Mouse (Mus musculus): ENCODE measurements around the gene Efcab11. TPM values are rescaled to one million over a fixed set of nuclear protein-coding genes. Genes with fewer than 3 reads are reported as not detected.

Efcab11 gene
- total and polyA plus RNA-seq, 3 experiments, result 0.06 to 0.13 TPM; not detected in 1

GRCm38 (mm10) chr12:99741631-99742030 lies 142.6 kb downstream of the Efcab11 start:
- Histone ChIP-seq H3K27ac (no peak overlapping the region), H3K79me2 (replicated peaks; ENCODE audit: control insufficient read depth, insufficient read depth, low read length) (no peaks in the 10 kb centered on the region), H3K36me3 (ENCODE audit: control insufficient read depth, insufficient read depth, low read length) (no peaks in the 10 kb centered on the region), H3K27me3 (ENCODE audit: control insufficient read depth, insufficient read depth, low read length) (no peaks in the 10 kb centered on the region), H3K4me3 (no peak overlapping the region), H3K9ac (ENCODE audit: low read depth, low read length) (no peak overlapping the region), H3K4me1 (ENCODE audit: control insufficient read depth, insufficient read depth, low read length) (peaks cover 2% of the 10 kb centered on the region; the same call in 1 of the 2 replicates)
- WGBS, result 36% methylated on average over 8 of the region's 8 CpGs
- TF ChIP-seq POLR2A (IDR thresholded peaks at IDR 0.05; ENCODE audit: insufficient read depth, low read depth, low read length) (no peak), EP300 (IDR thresholded peaks at IDR 0.05; ENCODE audit: insufficient read depth, low read depth, low read length) (no peak), CTCF (IDR thresholded peaks at IDR 0.05) (peak; percentile 53)
- intact Hi-C loops (cut with DNase I), result loop anchor here (5.0 kb wide), 1 partner anchor 659 kb away; no protein-coding TSS in a partner anchor
- DNase-seq, result no peak

DNA sequence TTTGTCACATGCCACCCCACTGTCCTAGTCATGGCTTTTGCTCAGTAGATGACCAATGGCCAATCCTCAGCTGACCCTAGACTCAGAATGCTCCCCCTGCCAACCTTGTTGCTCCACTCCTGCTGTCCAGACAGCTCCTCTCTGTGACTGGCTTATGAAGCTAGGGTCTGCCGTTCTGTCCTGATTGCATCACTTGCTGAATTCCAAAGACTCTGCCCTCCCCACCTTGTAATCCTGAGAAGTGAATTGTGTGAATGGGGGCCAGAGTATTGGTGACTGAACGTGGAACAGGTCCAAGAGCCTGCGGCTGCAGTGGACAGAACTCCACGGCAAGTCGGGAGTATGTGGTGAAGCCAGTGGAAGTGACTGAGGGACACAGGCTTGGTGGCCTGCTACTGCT lies 145.0 kb downstream of the Efcab11 start:
- Histone ChIP-seq H3K4me1 (ENCODE audit: control insufficient read depth, insufficient read depth, low read length) (peaks cover 2% of the 10 kb centered on the region; the same call in 1 of the 2 replicates), H3K27ac (no peak overlapping the region), H3K27me3 (ENCODE audit: control insufficient read depth, insufficient read depth, low read length) (no peaks in the 10 kb centered on the region), H3K9ac (ENCODE audit: low read depth, low read length) (no peak overlapping the region), H3K4me3 (no peak overlapping the region), H3K79me2 (replicated peaks; ENCODE audit: control insufficient read depth, insufficient read depth, low read length) (no peaks in the 10 kb centered on the region), H3K36me3 (ENCODE audit: control insufficient read depth, insufficient read depth, low read length) (no peaks in the 10 kb centered on the region)
- TF ChIP-seq POLR2A (IDR thresholded peaks at IDR 0.05; ENCODE audit: insufficient read depth, low read depth, low read length), result no peak
- no peak for TF ChIP-seq EP300 (IDR thresholded peaks at IDR 0.05; ENCODE audit: insufficient read depth, low read depth, low read length)
- TF ChIP-seq CTCF (IDR thresholded peaks at IDR 0.05), result no peak
- intact Hi-C loops (cut with DNase I), result loop anchor here (1.0 kb wide), 1 partner anchor 642 kb away; no protein-coding TSS in a partner anchor
- DNase-seq, result no peak
- 73% methylated on average over 5 of the region's 5 CpGs for WGBS

DNA sequence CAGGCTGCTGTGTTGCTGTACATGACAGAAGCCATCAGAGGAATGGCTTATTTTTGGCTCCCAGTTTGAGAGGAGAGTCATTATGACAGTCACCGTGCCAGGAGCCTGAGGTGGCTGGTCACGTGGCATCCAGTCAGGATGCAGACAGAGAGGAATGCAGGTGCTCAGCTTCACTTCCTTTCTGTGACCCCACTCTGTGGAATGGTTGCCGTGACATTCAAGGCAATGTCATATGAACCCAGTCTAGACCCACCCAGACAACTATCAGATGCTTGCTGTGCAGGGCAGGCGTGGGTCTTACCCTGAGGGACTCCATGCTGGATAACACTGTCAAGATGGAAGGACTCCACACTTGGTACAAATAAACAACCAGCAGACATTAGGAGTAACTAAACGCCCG lies 146.0 kb downstream of the Efcab11 start:
- DNase-seq, result no peak
- no peaks in the 10 kb centered on the region for H3K36me3 ChIP-seq (ENCODE audit: control insufficient read depth, insufficient read depth, low read length)
- H3K79me2 ChIP-seq (replicated peaks; ENCODE audit: control insufficient read depth, insufficient read depth, low read length), result no peaks in the 10 kb centered on the region
- intact Hi-C loops (cut with DNase I), result no loop called here
- no peak overlapping the region for H3K27ac ChIP-seq
- H3K4me3 ChIP-seq, result no peak overlapping the region
- peaks cover 2% of the 10 kb centered on the region; the same call in 1 of the 2 replicates for H3K4me1 ChIP-seq (ENCODE audit: control insufficient read depth, insufficient read depth, low read length)
- WGBS, result 75% methylated on average over 6 of the region's 6 CpGs
- no peaks in the 10 kb centered on the region for H3K27me3 ChIP-seq (ENCODE audit: control insufficient read depth, insufficient read depth, low read length)
- no peak overlapping the region for H3K9ac ChIP-seq (ENCODE audit: low read depth, low read length)
- TF ChIP-seq POLR2A (IDR thresholded peaks at IDR 0.05; ENCODE audit: insufficient read depth, low read depth, low read length) (no peak), EP300 (IDR thresholded peaks at IDR 0.05; ENCODE audit: insufficient read depth, low read depth, low read length) (no peak), CTCF (IDR thresholded peaks at IDR 0.05) (no peak)

DNA sequence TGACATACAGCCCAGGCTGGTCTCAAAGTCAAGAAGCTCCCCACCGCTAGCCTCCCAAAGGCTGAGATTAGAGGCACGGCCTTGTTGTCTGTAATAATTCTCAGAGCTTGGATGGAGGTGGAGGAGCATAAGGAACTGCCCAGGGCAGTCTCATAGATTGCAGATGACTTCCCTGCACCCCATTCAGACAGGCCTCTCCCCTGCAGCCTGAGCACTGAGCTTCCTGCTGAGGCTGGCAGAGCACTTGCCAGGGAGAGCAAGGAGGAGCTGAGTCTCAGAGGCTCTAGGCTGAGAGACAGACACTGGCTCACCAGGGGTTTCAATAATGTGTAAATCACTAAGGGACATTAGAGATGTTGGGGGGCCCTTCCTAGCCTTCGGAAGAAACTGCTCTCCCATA lies 147.3 kb downstream of the Efcab11 start:
- no peak for TF ChIP-seq CTCF (IDR thresholded peaks at IDR 0.05)
- no peak for TF ChIP-seq POLR2A (IDR thresholded peaks at IDR 0.05; ENCODE audit: insufficient read depth, low read depth, low read length)
- no peak for TF ChIP-seq EP300 (IDR thresholded peaks at IDR 0.05; ENCODE audit: insufficient read depth, low read depth, low read length)
- intact Hi-C loops (cut with DNase I), result no loop called here

DNA sequence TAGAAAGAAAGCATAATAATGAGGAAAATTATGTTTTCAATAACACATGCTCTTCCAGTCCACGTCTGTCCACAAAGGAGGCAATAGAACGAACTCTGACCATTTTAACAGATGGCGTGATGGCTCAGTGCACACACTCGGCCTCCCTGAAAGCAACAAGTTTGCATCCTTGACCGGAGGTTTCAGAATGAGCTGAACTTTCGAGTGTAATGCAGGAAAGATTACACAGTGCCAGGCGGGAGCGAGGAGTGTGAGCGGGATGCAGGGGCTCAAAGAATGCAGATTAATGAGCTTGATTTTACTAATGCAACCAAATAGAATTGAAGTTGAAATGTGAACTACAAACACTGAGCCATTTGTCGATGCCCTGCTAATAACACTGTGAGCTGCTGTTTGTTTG lies 149.1 kb downstream of the Efcab11 start:
- no peak overlapping the region for H3K27ac ChIP-seq
- no peaks in the 10 kb centered on the region for H3K36me3 ChIP-seq (ENCODE audit: control insufficient read depth, insufficient read depth, low read length)
- no peaks in the 10 kb centered on the region for H3K27me3 ChIP-seq (ENCODE audit: control insufficient read depth, insufficient read depth, low read length)
- TF ChIP-seq CTCF (IDR thresholded peaks at IDR 0.05) (no peak), POLR2A (IDR thresholded peaks at IDR 0.05; ENCODE audit: insufficient read depth, low read depth, low read length) (no peak), EP300 (IDR thresholded peaks at IDR 0.05; ENCODE audit: insufficient read depth, low read depth, low read length) (no peak)
- no peak overlapping the region for H3K4me3 ChIP-seq
- H3K9ac ChIP-seq (ENCODE audit: low read depth, low read length), result no peak overlapping the region
- no peaks in the 10 kb centered on the region for H3K79me2 ChIP-seq (replicated peaks; ENCODE audit: control insufficient read depth, insufficient read depth, low read length)
- DNase-seq, result no peak
- H3K4me1 ChIP-seq (ENCODE audit: control insufficient read depth, insufficient read depth, low read length), result no peaks in the 10 kb centered on the region
- 88% methylated on average over 10 of the region's 10 CpGs for WGBS
- intact Hi-C loops (cut with DNase I), result no loop called here

More for the DNA sequence above, 147.3 kb downstream of the Efcab11 start:
- H3K27me3 ChIP-seq (ENCODE audit: control insufficient read depth, insufficient read depth, low read length), result no peaks in the 10 kb centered on the region
- DNase-seq, result no peak
- H3K4me3 ChIP-seq, result no peak overlapping the region
- H3K27ac ChIP-seq, result no peak overlapping the region
- peaks cover 2% of the 10 kb centered on the region; the same call in 1 of the 2 replicates for H3K4me1 ChIP-seq (ENCODE audit: control insufficient read depth, insufficient read depth, low read length)
- no peak overlapping the region for H3K9ac ChIP-seq (ENCODE audit: low read depth, low read length)
- H3K79me2 ChIP-seq (replicated peaks; ENCODE audit: control insufficient read depth, insufficient read depth, low read length), result no peaks in the 10 kb centered on the region
- WGBS, result 90% methylated on average over 3 of the region's 3 CpGs
- no peaks in the 10 kb centered on the region for H3K36me3 ChIP-seq (ENCODE audit: control insufficient read depth, insufficient read depth, low read length)

GRCm38 (mm10) chr12:99724206-99724605 lies 160.0 kb downstream of the Efcab11 start:
- 96% methylated on average over 12 of the region's 12 CpGs for WGBS
- no peaks in the 10 kb centered on the region for H3K27me3 ChIP-seq (ENCODE audit: control insufficient read depth, insufficient read depth, low read length)

More at GRCm38 (mm10) chr12:99724206-99724605, 160.0 kb downstream of the Efcab11 start:
- no peaks in the 10 kb centered on the region; the same call in 1 of the 2 replicates for H3K4me1 ChIP-seq (ENCODE audit: control insufficient read depth, insufficient read depth, low read length)
- DNase-seq, result no peak
- intact Hi-C loops (cut with DNase I), result no loop called here
- H3K27ac ChIP-seq, result no peak overlapping the region
- no peaks in the 10 kb centered on the region for H3K36me3 ChIP-seq (ENCODE audit: control insufficient read depth, insufficient read depth, low read length)
- H3K4me3 ChIP-seq, result no peak overlapping the region
- no peak overlapping the region for H3K9ac ChIP-seq (ENCODE audit: low read depth, low read length)
- no peak for TF ChIP-seq POLR2A (IDR thresholded peaks at IDR 0.05; ENCODE audit: insufficient read depth, low read depth, low read length)
- H3K79me2 ChIP-seq (replicated peaks; ENCODE audit: control insufficient read depth, insufficient read depth, low read length), result no peaks in the 10 kb centered on the region

Measured in heart, adult 2 months (tissue).